Mouse (Mus musculus): Measurements from ENCODE around the gene Tctex1d1. TPM values are rescaled to one million over a fixed set of nuclear protein-coding genes. Genes with fewer than 3 reads are reported as not detected.

The Tctex1d1 gene
- polyA plus RNA-seq, 1 experiment from 2014 or later = 0.47 TPM

Other genes with a start within 250 kb of the Tctex1d1 start
- 13.0 and 16.2 TPM in 2 replicates for gene Sgip1, start 237.3 kb upstream of the Tctex1d1 start, polyA plus RNA-seq (2014; fragmentation: Nextera tagmentation; extraction: Ambion mirVana)
- gene Insl5, start 48.2 kb downstream of the Tctex1d1 start, polyA plus RNA-seq (2014; fragmentation: Nextera tagmentation; extraction: Ambion mirVana) = not detected in 2 replicates
- 39.9 and 40.3 TPM in 2 replicates for gene Mier1, start 135.8 kb downstream of the Tctex1d1 start, polyA plus RNA-seq (2014; fragmentation: Nextera tagmentation; extraction: Ambion mirVana)
- 2.0 TPM in 2 replicates for gene Wdr78, start 135.9 kb downstream of the Tctex1d1 start, polyA plus RNA-seq (2014; fragmentation: Nextera tagmentation; extraction: Ambion mirVana)
- 9.4 and 9.7 TPM in 2 replicates for gene Slc35d1, start 236.6 kb downstream of the Tctex1d1 start, polyA plus RNA-seq (2014; fragmentation: Nextera tagmentation; extraction: Ambion mirVana)